Mouse (Mus musculus): ENCODE measurements around the gene Tex38. TPM values are rescaled to one million over a fixed set of nuclear protein-coding genes. Genes with fewer than 3 reads are reported as not detected.
A peak's percentile ranks its signal among the peaks of the same experiment; 100 is the strongest.

Gene Tex38
- total RNA-seq (2017) = 0.87 TPM in 1 of 2 replicates, not detected in the other

- ATAC-seq (replicated peaks; ENCODE audit: low read depth, poor library complexity, severe bottlenecking) = no peak
These were observed at the start of gene Tex38 for GRCm38 (mm10) chr4:115780918-115781317. Gene Tex38 (minus strand): TSS chr4:115781018.

GRCm38 (mm10) chr4:115830491-115830890 is 49.7 kb upstream of the Tex38 start:
- no peak for ATAC-seq (replicated peaks; ENCODE audit: low read depth, poor library complexity, severe bottlenecking)

- ATAC-seq (replicated peaks; ENCODE audit: low read depth, poor library complexity, severe bottlenecking) = no peak
These were observed 47.7 kb upstream of the Tex38 start for GRCm38 (mm10) chr4:115828572-115828902.

GRCm38 (mm10) chr4:115827888-115828571 is 47.2 kb upstream of the Tex38 start, which contains the start of gene Mob3c:
Gene Mob3c (plus strand): TSS chr4:115828092.
- peak; percentile 69 for ATAC-seq (replicated peaks; ENCODE audit: low read depth, poor library complexity, severe bottlenecking)

GRCm38 (mm10) chr4:115827535-115827887 is 46.7 kb upstream of the Tex38 start:
- peak; percentile 10 for ATAC-seq (replicated peaks; ENCODE audit: low read depth, poor library complexity, severe bottlenecking)

- no peak for ATAC-seq (replicated peaks; ENCODE audit: low read depth, poor library complexity, severe bottlenecking)
These were observed 46.2 kb upstream of the Tex38 start for GRCm38 (mm10) chr4:115827066-115827465.

GRCm38 (mm10) chr4:115825271-115825670 is 44.5 kb upstream of the Tex38 start:
- ATAC-seq (replicated peaks; ENCODE audit: low read depth, poor library complexity, severe bottlenecking) = no peak

GRCm38 (mm10) chr4:115824178-115824577 is 43.4 kb upstream of the Tex38 start:
- ATAC-seq (replicated peaks; ENCODE audit: low read depth, poor library complexity, severe bottlenecking) = peak; percentile 27

- peak; percentile 31; the same call in 1 of the 2 replicates for ATAC-seq (replicated peaks; ENCODE audit: low read depth, poor library complexity, severe bottlenecking)
These were observed 41.1 kb upstream of the Tex38 start for GRCm38 (mm10) chr4:115821928-115822327.

- ATAC-seq (replicated peaks; ENCODE audit: low read depth, poor library complexity, severe bottlenecking) = no peak
These were observed 40.6 kb upstream of the Tex38 start for GRCm38 (mm10) chr4:115821431-115821830.

- no peak for ATAC-seq (replicated peaks; ENCODE audit: low read depth, poor library complexity, severe bottlenecking)
These were observed 40.1 kb upstream of the Tex38 start for GRCm38 (mm10) chr4:115820944-115821343.

GRCm38 (mm10) chr4:115820199-115820598 is 39.4 kb upstream of the Tex38 start:
- no peak for ATAC-seq (replicated peaks; ENCODE audit: low read depth, poor library complexity, severe bottlenecking)

GRCm38 (mm10) chr4:115815606-115816005 is 34.8 kb upstream of the Tex38 start:
- no peak for ATAC-seq (replicated peaks; ENCODE audit: low read depth, poor library complexity, severe bottlenecking)

GRCm38 (mm10) chr4:115812326-115812725 is 31.5 kb upstream of the Tex38 start:
- ATAC-seq (replicated peaks; ENCODE audit: low read depth, poor library complexity, severe bottlenecking) = no peak

- ATAC-seq (replicated peaks; ENCODE audit: low read depth, poor library complexity, severe bottlenecking) = no peak
These were observed 19.2 kb upstream of the Tex38 start for GRCm38 (mm10) chr4:115799981-115800380.

- no peak for ATAC-seq (replicated peaks; ENCODE audit: low read depth, poor library complexity, severe bottlenecking)
These were observed 14.5 kb upstream of the Tex38 start for GRCm38 (mm10) chr4:115795360-115795759.

- no peak for ATAC-seq (replicated peaks; ENCODE audit: low read depth, poor library complexity, severe bottlenecking)
These were observed 10.0 kb upstream of the Tex38 start for GRCm38 (mm10) chr4:115790864-115791263.

GRCm38 (mm10) chr4:115785511-115786034 is 4.8 kb upstream of the Tex38 start:
- no peak; the same call in 1 of the 2 replicates for ATAC-seq (replicated peaks; ENCODE audit: low read depth, poor library complexity, severe bottlenecking)

GRCm38 (mm10) chr4:115784769-115785510 is 4.1 kb upstream of the Tex38 start, which contains the start of gene Atpaf1:
Gene Atpaf1 (plus strand): TSS chr4:115784812.
- peak; percentile 83 for ATAC-seq (replicated peaks; ENCODE audit: low read depth, poor library complexity, severe bottlenecking)

GRCm38 (mm10) chr4:115782026-115782805 is 1.4 kb upstream of the Tex38 start:
- ATAC-seq (replicated peaks; ENCODE audit: low read depth, poor library complexity, severe bottlenecking) = no peak
